Mouse (Mus musculus): ENCODE data around the gene Fbxo31. TPM values are rescaled to one million over a fixed set of nuclear protein-coding genes. Genes with fewer than 3 reads are reported as not detected.

Fbxo31 gene
- total and polyA plus RNA-seq, 3 experiments, result 74.4 to 124 (median 96.7) TPM

DNA sequence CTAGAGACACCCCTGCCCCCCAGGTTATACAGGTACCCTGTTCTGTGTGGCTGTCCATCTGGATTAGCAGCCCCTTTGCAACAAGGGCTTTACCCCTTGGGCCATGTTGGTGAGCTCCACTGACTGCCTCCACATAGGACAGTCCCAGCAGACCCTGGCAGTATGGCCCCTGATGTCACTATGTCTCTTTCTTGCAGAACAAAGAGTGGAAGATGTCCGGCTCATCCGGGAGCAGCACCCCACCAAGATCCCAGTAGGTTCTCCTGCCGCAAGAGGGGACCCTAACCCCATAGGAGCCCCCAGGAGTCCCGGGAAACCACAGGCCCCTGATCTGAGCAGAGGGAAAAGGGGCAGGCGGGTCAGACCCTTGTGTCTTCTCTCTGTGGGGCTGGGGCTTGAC is 14.7 kb upstream of the Fbxo31 start:
- H3K27ac ChIP-seq, result peak overlapping the region; percentile 32; the same call in 1 of the 2 replicates
- intact Hi-C loops (cut with DNase I), result no loop called here

GRCm38 (mm10) chr8:121591178-121592066 is 12.8 kb upstream of the Fbxo31 start:
- TF ChIP-seq CTCF (IDR thresholded peaks at IDR 0.05), result peak; percentile 71
- TF ChIP-seq POLR2A (IDR thresholded peaks at IDR 0.05; ENCODE audit: insufficient read depth, low read depth, low read length), result no peak
- Histone ChIP-seq H3K4me3 (peak overlapping the region; percentile 82), H3K9ac (ENCODE audit: low read depth, low read length) (peak overlapping the region; percentile 97), H3K27me3 (ENCODE audit: control insufficient read depth, insufficient read depth, low read length) (no peaks in the 10 kb centered on the region), H3K36me3 (ENCODE audit: control insufficient read depth, insufficient read depth, low read length) (peaks cover 5% of the 10 kb centered on the region; the same call in 1 of the 2 replicates), H3K79me2 (replicated peaks; ENCODE audit: control insufficient read depth, insufficient read depth, low read length) (peaks cover 9% of the 10 kb centered on the region), H3K27ac (peak overlapping the region; percentile 99), H3K4me1 (ENCODE audit: control insufficient read depth, insufficient read depth, low read length) (peaks cover 26% of the 10 kb centered on the region)
- 12% methylated on average over 20 of the region's 20 CpGs for WGBS
- intact Hi-C loops (cut with DNase I), result no loop called here
- DNase-seq, result peak; percentile 54

More for the DNA sequence above, 14.7 kb upstream of the Fbxo31 start:
- Histone ChIP-seq H3K36me3 (ENCODE audit: control insufficient read depth, insufficient read depth, low read length) (peaks cover 5% of the 10 kb centered on the region; the same call in 1 of the 2 replicates), H3K4me3 (no peak overlapping the region; the same call in 1 of the 2 replicates), H3K4me1 (ENCODE audit: control insufficient read depth, insufficient read depth, low read length) (peaks cover 26% of the 10 kb centered on the region), H3K27me3 (ENCODE audit: control insufficient read depth, insufficient read depth, low read length) (no peaks in the 10 kb centered on the region), H3K79me2 (replicated peaks; ENCODE audit: control insufficient read depth, insufficient read depth, low read length) (peaks cover 9% of the 10 kb centered on the region), H3K9ac (ENCODE audit: low read depth, low read length) (no peak overlapping the region)
- 84% methylated on average over 5 of the region's 5 CpGs for WGBS
- no peak for TF ChIP-seq POLR2A (IDR thresholded peaks at IDR 0.05; ENCODE audit: insufficient read depth, low read depth, low read length)
- TF ChIP-seq CTCF (IDR thresholded peaks at IDR 0.05), result no peak
- no peak for TF ChIP-seq EP300 (IDR thresholded peaks at IDR 0.05; ENCODE audit: insufficient read depth, low read depth, low read length)
- peak in 1 of 2 experiments; percentile 20 for DNase-seq

DNA sequence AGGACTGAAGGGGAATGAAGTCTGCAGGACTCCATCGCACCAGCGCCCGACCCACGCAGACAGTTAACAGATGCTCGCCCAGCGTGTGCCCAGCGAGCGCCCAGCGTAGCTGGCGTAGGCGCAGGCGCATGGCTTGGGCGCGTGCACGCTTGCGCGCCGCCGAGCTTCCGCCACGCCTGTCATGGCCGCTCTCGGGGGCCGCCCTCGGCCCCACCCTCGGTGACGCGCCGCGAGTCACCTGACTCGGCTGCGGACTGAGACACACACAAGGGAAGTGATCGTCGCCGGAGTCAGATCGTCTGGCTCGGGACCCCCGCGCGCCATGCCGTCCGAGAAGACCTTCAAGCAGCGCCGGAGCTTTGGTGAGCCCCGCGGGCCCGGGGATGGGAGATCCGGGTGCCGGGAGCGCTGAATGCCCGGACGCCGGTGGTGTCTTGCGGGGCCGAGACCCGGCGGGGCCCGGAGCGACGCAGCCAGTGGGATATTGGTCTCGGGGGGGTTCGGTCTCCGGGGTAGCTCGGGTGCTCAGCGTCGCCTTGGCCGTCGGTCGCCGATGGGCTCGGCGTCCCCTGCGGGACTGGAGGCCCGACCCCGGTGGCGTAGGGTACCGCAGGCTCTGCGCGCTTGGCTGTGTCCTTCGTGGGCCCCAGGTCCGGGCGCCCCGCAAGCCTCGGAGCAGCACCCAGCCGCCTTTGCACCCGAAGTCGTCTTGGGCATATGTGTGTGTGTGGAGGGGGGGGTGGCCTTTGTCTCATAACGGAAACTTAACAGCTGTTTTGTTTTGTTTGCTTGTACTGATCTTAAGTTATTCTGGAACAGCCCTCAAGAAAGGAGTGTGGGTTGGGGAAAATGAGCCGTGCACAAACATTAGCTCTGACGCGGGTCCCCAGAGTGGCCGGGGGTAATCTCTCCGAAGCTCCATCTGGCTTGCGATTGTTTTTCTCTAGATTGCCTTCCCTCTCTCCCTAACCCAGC is 11.9 kb upstream of the Fbxo31 start, which contains the start of gene Map1lc3b:
Map1lc3b (plus strand) TSS at position 159 of the 975 bp plus-strand sequence.
- peaks cover 5% of the 10 kb centered on the region; the same call in 1 of the 2 replicates for H3K36me3 ChIP-seq (ENCODE audit: control insufficient read depth, insufficient read depth, low read length)
- H3K4me1 ChIP-seq (ENCODE audit: control insufficient read depth, insufficient read depth, low read length), result peaks cover 26% of the 10 kb centered on the region
- TF ChIP-seq EP300 (IDR thresholded peaks at IDR 0.05; ENCODE audit: insufficient read depth, low read depth, low read length) (peak; percentile 86; the same call in 1 of the 2 replicates), POLR2A (IDR thresholded peaks at IDR 0.05; ENCODE audit: insufficient read depth, low read depth, low read length) (peak; percentile 90), CTCF (IDR thresholded peaks at IDR 0.05) (no peak)
- DNase-seq, result peak; percentile 97 to 100
- H3K9ac ChIP-seq (ENCODE audit: low read depth, low read length), result peak within 1 kb of the TSS; percentile 97
- peak within 1 kb of the TSS; percentile 99 for H3K27ac ChIP-seq
- peaks cover 9% of the 10 kb centered on the region for H3K79me2 ChIP-seq (replicated peaks; ENCODE audit: control insufficient read depth, insufficient read depth, low read length)
- peak within 1 kb of the TSS; percentile 82 for H3K4me3 ChIP-seq
- WGBS, result under 1% methylated on average over 94 of the region's 94 CpGs
- intact Hi-C loops (cut with DNase I), result no loop called here
- no peaks in the 10 kb centered on the region for H3K27me3 ChIP-seq (ENCODE audit: control insufficient read depth, insufficient read depth, low read length)

DNA sequence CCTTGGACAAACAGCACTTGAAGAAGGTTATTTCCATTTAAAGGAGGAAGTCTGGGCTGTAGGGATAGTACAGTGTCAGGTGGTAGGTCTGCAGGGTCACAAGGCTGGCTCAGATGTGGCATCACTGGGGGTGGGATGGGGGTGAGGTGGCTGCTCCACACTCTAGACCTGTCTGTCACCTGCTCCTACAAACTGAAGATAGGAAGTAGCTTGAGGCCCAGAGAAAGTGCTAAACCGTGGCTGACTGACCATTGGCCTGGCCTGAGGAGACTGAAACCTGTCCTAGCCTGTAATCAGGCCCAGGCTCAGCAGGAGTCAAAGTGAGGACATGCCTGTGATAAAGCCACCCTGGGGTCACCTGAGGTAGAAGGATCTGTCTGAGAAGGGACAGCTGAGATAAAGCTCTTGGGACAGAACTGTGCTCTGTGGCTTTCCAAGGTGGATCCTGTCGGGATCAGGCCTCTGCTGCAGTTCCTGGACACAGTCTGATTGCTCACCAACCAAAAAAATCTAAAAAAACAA is 10.7 kb upstream of the Fbxo31 start:
- H3K9ac ChIP-seq (ENCODE audit: low read depth, low read length), result no peak overlapping the region
- H3K36me3 ChIP-seq (ENCODE audit: control insufficient read depth, insufficient read depth, low read length), result peaks cover 5% of the 10 kb centered on the region; the same call in 1 of the 2 replicates
- no peak for TF ChIP-seq POLR2A (IDR thresholded peaks at IDR 0.05; ENCODE audit: insufficient read depth, low read depth, low read length)
- no peak for TF ChIP-seq CTCF (IDR thresholded peaks at IDR 0.05)
- no peak for TF ChIP-seq EP300 (IDR thresholded peaks at IDR 0.05; ENCODE audit: insufficient read depth, low read depth, low read length)
- WGBS, result 29% methylated on average over 2 of the region's 2 CpGs
- H3K27ac ChIP-seq, result no peak overlapping the region; the same call in 1 of the 2 replicates
- H3K4me3 ChIP-seq, result no peak overlapping the region
- peaks cover 25% of the 10 kb centered on the region for H3K4me1 ChIP-seq (ENCODE audit: control insufficient read depth, insufficient read depth, low read length)
- H3K27me3 ChIP-seq (ENCODE audit: control insufficient read depth, insufficient read depth, low read length), result no peaks in the 10 kb centered on the region
- no peak for DNase-seq
- intact Hi-C loops (cut with DNase I), result no loop called here
- H3K79me2 ChIP-seq (replicated peaks; ENCODE audit: control insufficient read depth, insufficient read depth, low read length), result peaks cover 9% of the 10 kb centered on the region

- TF ChIP-seq EP300 (IDR thresholded peaks at IDR 0.05; ENCODE audit: insufficient read depth, low read depth, low read length) (no peak), POLR2A (IDR thresholded peaks at IDR 0.05; ENCODE audit: insufficient read depth, low read depth, low read length) (no peak), CTCF (IDR thresholded peaks at IDR 0.05) (no peak)
- Histone ChIP-seq H3K27ac (no peak overlapping the region), H3K79me2 (replicated peaks; ENCODE audit: control insufficient read depth, insufficient read depth, low read length) (peaks cover 9% of the 10 kb centered on the region), H3K36me3 (ENCODE audit: control insufficient read depth, insufficient read depth, low read length) (peaks cover 5% of the 10 kb centered on the region; the same call in 1 of the 2 replicates), H3K27me3 (ENCODE audit: control insufficient read depth, insufficient read depth, low read length) (no peaks in the 10 kb centered on the region), H3K9ac (ENCODE audit: low read depth, low read length) (no peak overlapping the region), H3K4me3 (no peak overlapping the region), H3K4me1 (ENCODE audit: control insufficient read depth, insufficient read depth, low read length) (peaks cover 22% of the 10 kb centered on the region)
- intact Hi-C loops (cut with DNase I), result no loop called here
- DNase-seq, result no peak
- WGBS, result 78% methylated on average over 4 of the region's 4 CpGs
These were observed 10.1 kb upstream of the Fbxo31 start for GRCm38 (mm10) chr8:121588750-121589149.

All from heart, adult 2 months (tissue).